ENCODE assay signal across 9 mouse cellular contexts in the genomic region with DNA sequence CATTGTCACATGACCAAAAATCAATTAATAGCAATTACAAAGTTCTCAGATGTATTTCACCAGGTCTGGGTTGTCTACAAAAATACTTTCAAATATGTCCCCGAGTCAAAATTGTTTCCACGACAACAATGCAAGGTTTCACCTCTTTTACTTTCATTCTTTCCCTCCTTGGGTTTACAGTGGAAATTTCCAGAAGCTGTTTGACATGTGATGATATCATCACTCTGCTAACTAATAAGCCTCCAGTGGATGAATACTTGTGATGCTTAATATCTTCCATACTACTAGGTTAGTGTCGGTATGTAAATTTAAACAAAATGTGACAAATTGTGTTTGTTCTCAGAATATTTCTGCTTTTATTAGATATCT. TPM values are rescaled to one million over a fixed set of nuclear protein-coding genes. Genes with fewer than 3 reads are reported as not detected.
A peak's percentile ranks its signal among the peaks of the same experiment; 100 is the strongest.
DNase-seq lines count a peak whose midpoint lies in the region; ATAC-seq and TF ChIP-seq lines count a peak whose summit lies in the region.
"Had no signal": no experiment of that assay in that cellular context is flagged by ENCODE, and none has a peak within 500 bp of the region (broad histone marks: within the 10 kb centered on the region; RNA-seq: fewer than 3 reads in every experiment).

No protein-coding gene starts in this region.

- ATAC-seq in liver, embryonic 14.5 days (ENCODE audit: insufficient read depth) = no peak

- peak overlapping the region; percentile 68 for H3K4me2 ChIP-seq in liver, embryonic 14.5 days (ENCODE audit: low read depth)

- no peaks in the 10 kb centered on the region for H3K36me3 ChIP-seq in thymus, adult 2 months (ENCODE audit: control insufficient read depth, insufficient read depth, low read length)
- H3K36me3 ChIP-seq in liver, embryonic 14.5 days (replicated peaks; ENCODE audit: control insufficient read depth, insufficient read depth, low read depth) = no peaks in the 10 kb centered on the region

- H3K4me1 ChIP-seq in cerebellum, adult 2 months (ENCODE audit: control insufficient read depth, insufficient read depth, low read length) = no peaks in the 10 kb centered on the region
- peaks cover 12% of the 10 kb centered on the region for H3K4me1 ChIP-seq in thymus, adult 2 months (replicated peaks; ENCODE audit: control insufficient read depth, insufficient read depth, low read length)
- H3K4me1 ChIP-seq in liver, embryonic 14.5 days (replicated peaks; ENCODE audit: control insufficient read depth in 2 of 2, insufficient read depth in 2 of 2, low read length in 1 of 2) = peaks cover 0 to 5% of the 10 kb centered on the region in 2 experiments; a peak in 2 of 4 replicates

- H3K27ac ChIP-seq in cerebellum, adult 2 months (ENCODE audit: insufficient read depth, low read length) = no peak overlapping the region
- no peak overlapping the region for H3K27ac ChIP-seq in thymus, adult 2 months (ENCODE audit: control insufficient read depth, insufficient read depth, low read length)
- H3K27ac ChIP-seq in liver, embryonic 14.5 days = no peak overlapping the region

- no peak for TF ChIP-seq CTCF in cerebellum, adult 2 months (IDR thresholded peaks at IDR 0.05; ENCODE audit: borderline replicate concordance, insufficient read depth, low read depth, low read length)
- no peak for TF ChIP-seq CTCF in thymus, adult 2 months (IDR thresholded peaks at IDR 0.05; ENCODE audit: borderline replicate concordance, control insufficient read depth, extremely low read depth, insufficient read depth, low read length, poor library complexity)
- no peak for TF ChIP-seq CTCF in liver, embryonic 14.5 days (IDR thresholded peaks at IDR 0.05; ENCODE audit: low read depth)

- no peak for TF ChIP-seq POLR2A in cerebellum, adult 2 months (IDR thresholded peaks at IDR 0.05; ENCODE audit: borderline replicate concordance, insufficient read depth, low read length)
- no peak for TF ChIP-seq POLR2A in thymus, adult 2 months (IDR thresholded peaks at IDR 0.05; ENCODE audit: control insufficient read depth, extremely low read depth, insufficient read depth, low read length, poor library complexity)

- H3K27me3 ChIP-seq in cerebellum, adult 2 months (ENCODE audit: control insufficient read depth, insufficient read depth, low read length) = no peaks in the 10 kb centered on the region
- no peaks in the 10 kb centered on the region for H3K27me3 ChIP-seq in thymus, adult 2 months (ENCODE audit: control insufficient read depth, insufficient read depth, low read length)
- H3K27me3 ChIP-seq in liver, embryonic 14.5 days (ENCODE audit: control insufficient read depth, insufficient read depth, low read length) = peaks cover 9% of the 10 kb centered on the region

- H3K9ac ChIP-seq in liver, embryonic 14.5 days (replicated peaks) = no peak overlapping the region

- DNase-seq in cerebellum, adult 2 months = no peak
- no peak for DNase-seq in cerebellum, adult 9-10 months
- DNase-seq in thymus, adult 2 months = no peak
- DNase-seq in thymus, postnatal 14 days = no peak
- no peak for DNase-seq in liver, embryonic 14.5 days (ENCODE audit: low read depth in 3 of 3, low spot score in 3 of 3)
- DNase-seq in adrenal gland, postnatal 4 days (ENCODE audit: low spot score in 2 of 2) = no peak
- DNase-seq in adrenal gland, postnatal 14 days = no peak
- no peak for DNase-seq in thymus, postnatal 10 days (ENCODE audit: low spot score in 2 of 2)

- TF ChIP-seq EP300 in liver, embryonic 14.5 days (IDR thresholded peaks at IDR 0.05; ENCODE audit: low read depth) = no peak

- no peaks in the 10 kb centered on the region for H3K9me3 ChIP-seq in liver, embryonic 14.5 days (ENCODE audit: control insufficient read depth, low read length)

- peak overlapping the region; percentile 51 for H3K4me3 ChIP-seq in cerebellum, adult 2 months (replicated peaks; ENCODE audit: insufficient read depth, low read depth, low read length)
- H3K4me3 ChIP-seq in thymus, adult 2 months (ENCODE audit: control insufficient read depth, insufficient read depth, low read length) = peak overlapping the region; percentile 49
- H3K4me3 ChIP-seq in liver, embryonic 14.5 days (ENCODE audit: insufficient read depth in 1 of 2, low read depth in 2 of 2, low read length in 2 of 2) = peak overlapping the region in 1 of 2 experiments; percentile 58; a peak in 3 of 4 replicates

- 51% methylated on average over 3 of the region's 3 CpGs for whole genome bisulfite sequencing in cerebellum, adult 2 months
- 29% methylated on average over 3 of the region's 3 CpGs for WGBS in thymus, adult 2 months
- WGBS in liver, embryonic 14.5 days (ENCODE audit: insufficient replicate concordance) = 52% methylated on average over 3 of the region's 3 CpGs

RNA-seq across cellular contexts. Expression of a gene that starts 0.3 kb away (rescaled TPM):
- polyA plus RNA-seq in cerebellum, adult 2 months (2012; rRNA removed) = 0.16 and 0.51 TPM in 2 replicates
- polyA plus RNA-seq in thymus, adult 2 months (2012; rRNA removed) = 2.4 TPM in 2 replicates
- 0.08 and 0.09 TPM in 2 replicates for polyA plus RNA-seq in liver, embryonic 14.5 days (2012; rRNA removed)
- 0.15 TPM in 1 of 2 replicates, not detected in the other for polyA plus RNA-seq in liver, embryonic 14.5 days (2014; fragmentation: Nextera tagmentation; extraction: Ambion mirVana)
- total RNA-seq in adrenal gland, postnatal 4 days (2021) = 1 to 10 TPM; 4.2 to 5.5 TPM
- total RNA-seq in adrenal gland, postnatal 14 days (2021) = 6.4 TPM in 2 replicates

RNA-seq across cellular contexts. Expression of a gene that starts 17.6 kb away (rescaled TPM):
- polyA plus RNA-seq in cerebellum, adult 2 months (2012; rRNA removed) = 5.5 TPM in 2 replicates
- polyA plus RNA-seq in thymus, adult 2 months (2012; rRNA removed) = 0.77 TPM in 1 of 2 replicates, not detected in the other
- 2.1 TPM in 1 of 2 replicates, not detected in the other for polyA plus RNA-seq in liver, embryonic 14.5 days (2012; rRNA removed)
- polyA plus RNA-seq in liver, embryonic 14.5 days (2014; fragmentation: Nextera tagmentation; extraction: Ambion mirVana) = 2.5 and 3.5 TPM in 2 replicates
- total RNA-seq in adrenal gland, postnatal 4 days (2021) = 1 to 10 TPM; 3.9 to 5.2 TPM
- 4.4 and 4.7 TPM in 2 replicates for total RNA-seq in adrenal gland, postnatal 14 days (2021)
- total RNA-seq: neutrophil, adult 5-6 weeks had no signal

RNA-seq across cellular contexts. Expression of a gene that starts 33.4 kb away (rescaled TPM):
- polyA plus RNA-seq in cerebellum, adult 2 months (2012; rRNA removed) = 7.9 and 8.3 TPM in 2 replicates
- 7.2 and 8.2 TPM in 2 replicates for polyA plus RNA-seq in thymus, adult 2 months (2012; rRNA removed)
- 2.0 and 2.7 TPM in 2 replicates for polyA plus RNA-seq in liver, embryonic 14.5 days (2012; rRNA removed)
- polyA plus RNA-seq in liver, embryonic 14.5 days (2014; fragmentation: Nextera tagmentation; extraction: Ambion mirVana) = 2.4 and 3.0 TPM in 2 replicates
- total RNA-seq in adrenal gland, postnatal 4 days (2021) = 10 to 100 TPM; 25.5 to 28.1 TPM
- total RNA-seq in adrenal gland, postnatal 14 days (2021) = 23.9 and 24.2 TPM in 2 replicates
